Mouse (Mus musculus): Measurements from ENCODE around the gene Cit.

GRCm38 (mm10) chr5:115955131-115955530 is 110.1 kb downstream of the Cit start:
- no peak for TF ChIP-seq MAZ (IDR thresholded peaks at IDR 0.05; ENCODE audit: low read depth, low read length)
- TF ChIP-seq MYB (IDR thresholded peaks at IDR 0.05; ENCODE audit: low read depth, low read length) = no peak
- TF ChIP-seq RAD21 (IDR thresholded peaks at IDR 0.05; ENCODE audit: low read depth, low read length) = no peak
- TF ChIP-seq TAL1 (IDR thresholded peaks at IDR 0.05; ENCODE audit: low read length) = no peak
- TF ChIP-seq POLR2AphosphoS5 (IDR thresholded peaks at IDR 0.05; ENCODE audit: borderline replicate concordance, low read depth, low read length) = no peak
- no peak for TF ChIP-seq POLR2A (IDR thresholded peaks at IDR 0.05; ENCODE audit: control insufficient read depth in 1 of 2, insufficient read depth in 1 of 2, low read depth in 1 of 2, low read length in 2 of 2, poor library complexity in 1 of 2)

Data from MEL (cell line).